Mouse (Mus musculus) thymus, adult 2 months (tissue): Measurements from ENCODE around the gene Olfr520. TPM values are rescaled to one million over a fixed set of nuclear protein-coding genes. Genes with fewer than 3 reads are reported as not detected.
"Not testable (repeated sequence)": the region's sequence is repeated elsewhere in the genome, so short reads cannot be mapped to it uniquely, and the experiment has no call there.

Source experiments
- DNase-seq: peaks from one replicate; pipeline ENCODE4 v3.0.0; 2021
- H3K27ac ChIP-seq: fragments of 200-500 bp; 2 replicates; pipeline ENCODE4 v1.5.1; 2012; ENCODE audit warnings: low read length, control low read depth; ENCODE audit not compliant: control insufficient read depth, insufficient read depth
- H3K27me3 ChIP-seq: fragments of 200-500 bp; 2 replicates; pipeline ENCODE4 v1.6.1; 2012; ENCODE audit warnings: mild to moderate bottlenecking, low read length, moderate library complexity, mixed read lengths; ENCODE audit not compliant: control insufficient read depth, insufficient read depth
- H3K36me3 ChIP-seq: fragments of 200-500 bp; 2 replicates; pipeline ENCODE4 v1.6.1; 2012; ENCODE audit warnings: mild to moderate bottlenecking, low read length, moderate library complexity; ENCODE audit not compliant: control insufficient read depth, insufficient read depth
- H3K4me1 ChIP-seq: fragments of 200-500 bp; replicated peaks from 2 replicates; pipeline ENCODE4 v1.6.1; 2012; ENCODE audit warnings: low read length; ENCODE audit not compliant: control insufficient read depth, insufficient read depth
- H3K4me3 ChIP-seq: fragments of 200-500 bp; 2 replicates; pipeline ENCODE4 v1.5.1; 2012; ENCODE audit warnings: mild to moderate bottlenecking, low read length, control low read depth, moderate library complexity; ENCODE audit not compliant: control insufficient read depth, insufficient read depth
- CTCF ChIP-seq: fragments of 200-500 bp; IDR thresholded peaks from 2 replicates; pipeline ENCODE4 v1.5.1; 2012; ENCODE audit warnings: mild to moderate bottlenecking, control low read depth, low read length, moderate library complexity, borderline replicate concordance; ENCODE audit not compliant: control insufficient read depth, poor library complexity, insufficient read depth; ENCODE audit errors: extremely low read depth
- POLR2A ChIP-seq: fragments of 200-500 bp; IDR thresholded peaks from 2 replicates; pipeline ENCODE4 v1.6.1; 2012; ENCODE audit warnings: mild to moderate bottlenecking, low read length, control low read depth, moderate library complexity; ENCODE audit not compliant: control insufficient read depth, poor library complexity, insufficient read depth; ENCODE audit errors: extremely low read depth
- WGBS: fragments of 180-500 bp; shearing (Covaris S2); methylation state at CpG from one replicate; pipeline ENCODE4 v1.1.7; 2018; 5-methylcytosine and 5-hydroxymethylcytosine counted together
- polyA plus RNA-seq: library from polyadenylated mRNA; depleted of rRNA; stranded (reverse); fragments of >200 nt; gene quantifications from 2 replicates; pipeline ENCODE4 v1.2.3, GENCODE M21; 2012; rRNA removed

The Olfr520 gene
- not detected in 2 replicates for polyA plus RNA-seq

DNA sequence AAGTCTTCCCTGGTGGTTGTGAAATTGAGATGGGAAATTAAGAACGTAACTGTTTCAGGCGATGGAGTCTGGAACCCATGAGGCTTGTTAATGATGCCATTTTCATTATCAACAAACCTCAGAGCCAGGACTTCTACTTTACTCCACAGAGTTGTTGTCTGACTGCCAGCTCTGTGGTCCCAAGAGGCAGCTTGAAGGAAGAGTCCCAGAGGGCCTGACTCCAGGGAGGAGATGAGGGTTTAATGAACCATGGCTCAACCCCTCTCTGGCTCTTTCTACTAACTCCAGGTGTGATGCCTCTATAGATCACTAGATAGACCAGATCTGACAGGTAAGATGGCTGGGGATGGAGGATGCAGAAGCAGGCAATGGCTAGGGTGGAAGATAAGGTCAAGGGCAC lies at the start of gene Olfr520:
Olfr520 (plus strand) TSS at position 301 of the 400 bp plus-strand sequence.
- no peaks in the 10 kb centered on the region for H3K4me1 ChIP-seq
- DNase-seq: no peak
- no peaks in the 10 kb centered on the region for H3K36me3 ChIP-seq
- H3K4me3 ChIP-seq: no peak within 1 kb of the TSS
- TF ChIP-seq POLR2A (no peak), CTCF (no peak)
- no peaks in the 10 kb centered on the region for H3K27me3 ChIP-seq
- H3K27ac ChIP-seq: no peak within 1 kb of the TSS
- WGBS: 96% methylated on average over 2 of the region's 2 CpGs

DNA sequence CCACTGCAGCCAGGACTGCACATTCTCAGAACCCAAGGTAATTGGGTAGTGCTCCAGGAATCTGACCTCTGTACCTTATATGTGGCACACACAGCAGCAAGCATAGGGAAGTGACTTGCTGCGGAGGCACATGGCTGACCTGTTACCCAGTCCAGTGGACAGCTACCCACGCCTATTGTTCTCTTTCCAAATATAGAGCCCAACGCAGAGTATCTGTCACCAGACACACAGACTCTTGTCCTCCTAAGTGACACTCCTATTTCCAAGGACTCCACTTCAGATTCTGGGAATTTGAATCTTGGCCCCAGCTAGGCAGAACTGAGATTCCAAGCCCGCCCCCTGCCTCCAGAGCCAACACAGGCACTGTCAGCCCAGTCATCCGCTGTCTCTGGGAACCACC lies 49.3 kb upstream of the Olfr520 start:
- no peaks in the 10 kb centered on the region for H3K27me3 ChIP-seq
- no peaks in the 10 kb centered on the region for H3K4me1 ChIP-seq
- TF ChIP-seq POLR2A (no peak), CTCF (no peak)
- WGBS: 97% methylated on average over 5 of the region's 5 CpGs
- no peak overlapping the region for H3K27ac ChIP-seq
- H3K4me3 ChIP-seq: no peak overlapping the region
- no peaks in the 10 kb centered on the region for H3K36me3 ChIP-seq
- no peak for DNase-seq

DNA sequence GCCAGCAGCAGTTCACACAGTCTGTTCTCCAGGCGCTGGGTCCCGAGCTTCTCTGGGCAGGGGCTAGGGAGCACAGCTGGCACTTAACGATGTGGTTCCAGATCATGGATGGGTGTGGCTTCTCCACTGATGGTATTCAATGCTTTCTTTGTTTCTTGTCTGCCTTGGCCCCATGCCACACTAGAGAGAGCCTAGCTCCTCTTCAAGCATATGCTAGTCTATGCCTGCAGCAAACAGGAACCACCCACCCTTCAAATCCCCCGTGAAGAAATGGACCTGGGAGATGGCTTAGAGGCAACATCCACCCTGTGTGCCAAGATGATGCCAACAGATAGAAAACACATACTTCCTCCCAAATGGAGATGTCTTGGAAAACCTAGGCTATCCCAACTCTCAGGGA lies 46.0 kb upstream of the Olfr520 start:
- Histone ChIP-seq H3K4me1 (no peaks in the 10 kb centered on the region), H3K36me3 (no peaks in the 10 kb centered on the region), H3K27me3 (no peaks in the 10 kb centered on the region), H3K27ac (no peak overlapping the region), H3K4me3 (no peak overlapping the region)
- no peak for DNase-seq
- 76% methylated on average over 4 of the region's 4 CpGs for WGBS
- no peak for TF ChIP-seq CTCF
- no peak for TF ChIP-seq POLR2A

DNA sequence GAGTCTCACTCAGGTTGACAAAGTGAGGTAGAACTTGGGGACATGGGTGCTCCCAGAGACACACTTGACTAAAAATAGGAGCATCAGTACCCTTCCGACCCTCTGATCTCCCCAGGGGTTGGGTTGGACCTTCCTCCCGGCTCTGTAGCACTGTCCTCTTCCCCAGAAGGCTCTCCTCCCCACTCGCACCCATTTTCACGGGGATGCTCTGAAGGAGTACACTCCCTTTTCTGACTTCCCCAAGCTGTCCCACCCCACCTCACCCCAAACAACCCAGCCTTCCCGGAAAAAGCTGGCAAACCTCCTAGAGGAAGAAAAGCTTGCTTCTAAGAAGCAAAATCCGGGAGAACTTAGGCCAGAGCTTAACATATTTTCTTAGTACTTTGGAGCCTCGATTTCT lies 39.3 kb upstream of the Olfr520 start:
- no peak overlapping the region for H3K27ac ChIP-seq
- no peak overlapping the region for H3K4me3 ChIP-seq
- DNase-seq: no peak
- no peaks in the 10 kb centered on the region for H3K27me3 ChIP-seq
- 85% methylated on average over 7 of the region's 7 CpGs for WGBS
- H3K4me1 ChIP-seq: peaks cover 5% of the 10 kb centered on the region
- no peak for TF ChIP-seq CTCF
- no peak for TF ChIP-seq POLR2A
- H3K36me3 ChIP-seq: no peaks in the 10 kb centered on the region

DNA sequence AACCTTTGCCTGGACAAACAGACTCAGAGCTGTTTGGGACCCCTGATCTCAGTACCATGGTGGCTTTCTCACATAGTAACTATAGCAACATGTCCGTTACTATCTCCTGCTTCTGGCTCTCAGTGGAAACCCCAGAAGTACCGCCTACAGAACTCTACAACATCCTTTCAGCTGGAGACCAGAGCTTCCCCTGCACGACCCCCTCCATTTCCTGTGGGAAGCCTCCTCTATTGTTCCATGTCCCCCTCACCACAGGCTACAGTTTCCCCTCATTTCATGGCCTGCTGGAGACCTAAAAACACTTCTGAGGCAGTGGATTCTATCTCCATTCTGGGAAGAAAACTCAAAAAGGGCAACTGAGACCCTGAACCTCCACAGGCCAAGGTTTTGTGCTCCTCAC lies 37.7 kb upstream of the Olfr520 start:
- no peak overlapping the region for H3K27ac ChIP-seq
- H3K36me3 ChIP-seq: no peaks in the 10 kb centered on the region
- peaks cover 5% of the 10 kb centered on the region for H3K4me1 ChIP-seq
- no peaks in the 10 kb centered on the region for H3K27me3 ChIP-seq
- 9% methylated on average over 3 of the region's 3 CpGs for WGBS
- peak; percentile 9 for DNase-seq
- no peak overlapping the region for H3K4me3 ChIP-seq
- TF ChIP-seq POLR2A: no peak
- no peak for TF ChIP-seq CTCF

DNA sequence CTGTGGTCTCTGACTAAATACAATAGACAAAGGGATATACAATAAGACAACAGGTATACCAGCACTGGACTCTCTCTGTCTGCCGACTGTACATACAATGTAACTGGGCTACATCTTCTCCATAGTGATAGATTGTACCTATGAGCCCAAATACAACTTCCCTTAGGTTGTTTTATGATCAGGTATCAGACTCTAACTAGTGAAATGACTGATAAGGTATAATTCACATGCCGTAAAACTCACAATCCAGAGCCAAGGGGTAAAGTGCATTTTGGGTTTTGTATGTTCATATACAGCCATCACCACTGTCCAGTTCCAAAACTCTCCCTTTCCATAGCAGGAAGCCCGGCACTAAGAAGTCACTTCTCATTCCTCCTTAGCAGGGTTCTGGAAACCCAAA lies 36.7 kb upstream of the Olfr520 start:
- Histone ChIP-seq H3K27ac (no peak overlapping the region), H3K27me3 (no peaks in the 10 kb centered on the region)
- WGBS: 98% methylated on average over 3 of the region's 3 CpGs

DNA sequence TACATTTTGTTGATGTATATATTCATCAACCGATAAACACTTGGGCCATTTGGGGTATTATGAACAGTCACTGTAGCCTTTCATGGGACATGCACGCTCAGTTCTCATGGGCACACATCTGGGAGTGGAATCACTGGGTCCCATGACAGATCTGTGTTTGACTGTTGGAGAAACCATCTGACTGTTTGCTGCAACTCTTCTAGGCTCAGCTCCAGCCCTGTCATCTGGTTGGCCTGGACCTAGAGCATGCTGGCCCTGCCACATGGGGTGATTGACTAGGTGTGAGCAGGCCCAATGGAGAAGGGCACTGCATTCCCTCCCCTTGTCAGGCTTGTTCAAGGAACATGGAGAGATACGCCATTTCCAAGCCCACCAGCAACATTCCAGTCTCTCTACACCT lies 36.1 kb upstream of the Olfr520 start:
- no peaks in the 10 kb centered on the region for H3K36me3 ChIP-seq
- TF ChIP-seq CTCF: no peak
- no peak for TF ChIP-seq POLR2A
- no peaks in the 10 kb centered on the region for H3K27me3 ChIP-seq
- no peak overlapping the region for H3K27ac ChIP-seq
- WGBS: 97% methylated on average over 3 of the region's 3 CpGs
- H3K4me3 ChIP-seq: no peak overlapping the region
- H3K4me1 ChIP-seq: peaks cover 5% of the 10 kb centered on the region
- DNase-seq: no peak

More for the DNA sequence above, 36.7 kb upstream of the Olfr520 start:
- no peaks in the 10 kb centered on the region for H3K36me3 ChIP-seq
- peaks cover 5% of the 10 kb centered on the region for H3K4me1 ChIP-seq
- no peak for DNase-seq
- TF ChIP-seq CTCF (no peak), POLR2A (no peak)
- H3K4me3 ChIP-seq: no peak overlapping the region

DNA sequence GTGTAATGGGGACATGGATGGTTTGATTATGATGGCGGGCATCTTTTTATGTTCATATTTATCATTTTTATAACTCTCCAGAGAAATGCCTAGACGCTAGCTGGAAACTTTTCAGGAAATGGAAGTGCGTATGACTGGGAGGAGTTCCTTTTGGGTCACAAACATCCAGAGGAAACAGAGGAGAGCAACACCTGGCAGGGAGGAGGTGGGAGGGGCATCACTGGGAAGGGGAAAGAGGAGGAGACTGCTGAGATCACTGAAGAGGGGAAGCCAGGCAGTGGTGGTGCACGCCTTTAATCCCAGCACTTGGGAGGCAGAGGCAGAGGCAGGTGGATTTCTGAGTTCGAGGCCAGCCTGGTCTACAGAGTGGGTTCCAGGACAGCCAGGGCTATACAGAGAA lies 35.6 kb upstream of the Olfr520 start:
- H3K4me3 ChIP-seq, H3K27ac ChIP-seq, H3K36me3 ChIP-seq, H3K4me1 ChIP-seq, DNase-seq, H3K27me3 ChIP-seq: not testable (repeated sequence)
- WGBS: 85% methylated on average over 5 of the region's 5 CpGs
